Mouse (Mus musculus) thymus, postnatal 0 days (tissue): Measurements from ENCODE around the gene Eipr1. TPM values are rescaled to one million over a fixed set of nuclear protein-coding genes. Genes with fewer than 3 reads are reported as not detected.
"Not testable (repeated sequence)": the region's sequence is repeated elsewhere in the genome, so short reads cannot be mapped to it uniquely, and the experiment has no call there.

Source experiments
- DNase-seq: peaks from one replicate; pipeline ENCODE4 v3.0.0-alpha.2; 2015; ENCODE audit warnings: low spot score
- polyA plus RNA-seq: library from polyadenylated mRNA; unstranded; fragments of >200 nt; fragmentation: Nextera tagmentation; extraction: Ambion mirVana; gene quantifications from 2 replicates; pipeline ENCODE4 v1.2.1, GENCODE M21; 2015

The Eipr1 gene
- polyA plus RNA-seq, 1 experiment from 2014 or later: 57.0 TPM

- no peak for DNase-seq
Observed at GRCm38 (mm10) chr12:28880471-28880870, 128.9 kb downstream of the Eipr1 start.

GRCm38 (mm10) chr12:28887712-28888111 lies 136.1 kb downstream of the Eipr1 start:
- no peak for DNase-seq

- no peak for DNase-seq
Observed at GRCm38 (mm10) chr12:28889068-28889674, 137.6 kb downstream of the Eipr1 start.

- no peak for DNase-seq
Observed at GRCm38 (mm10) chr12:28891523-28891922, 139.9 kb downstream of the Eipr1 start.

- DNase-seq: no peak
Observed at GRCm38 (mm10) chr12:28896577-28896976, 145.0 kb downstream of the Eipr1 start.

GRCm38 (mm10) chr12:28898307-28898706 lies 146.7 kb downstream of the Eipr1 start:
- no peak for DNase-seq

GRCm38 (mm10) chr12:28899696-28900095 lies 148.1 kb downstream of the Eipr1 start:
- DNase-seq: no peak

GRCm38 (mm10) chr12:28900341-28900740 lies 148.7 kb downstream of the Eipr1 start:
- no peak for DNase-seq

GRCm38 (mm10) chr12:28902132-28902531 lies 150.5 kb downstream of the Eipr1 start:
- no peak for DNase-seq

GRCm38 (mm10) chr12:28903082-28903481 lies 151.5 kb downstream of the Eipr1 start:
- DNase-seq: no peak

- no peak for DNase-seq
Observed at GRCm38 (mm10) chr12:28905486-28905885, 153.9 kb downstream of the Eipr1 start.

GRCm38 (mm10) chr12:28906016-28906415 lies 154.4 kb downstream of the Eipr1 start:
- DNase-seq: no peak

- no peak for DNase-seq
Observed at GRCm38 (mm10) chr12:28906809-28907297, 155.2 kb downstream of the Eipr1 start.

GRCm38 (mm10) chr12:28907814-28908213 lies 156.2 kb downstream of the Eipr1 start:
- DNase-seq: no peak

GRCm38 (mm10) chr12:28909851-28910250 lies 158.2 kb downstream of the Eipr1 start:
- no peak for DNase-seq

- no peak for DNase-seq
Observed at GRCm38 (mm10) chr12:28910568-28910967, 159.0 kb downstream of the Eipr1 start.

- DNase-seq: no peak
Observed at GRCm38 (mm10) chr12:28912351-28912936, 160.8 kb downstream of the Eipr1 start.

- DNase-seq: no peak
Observed at GRCm38 (mm10) chr12:28913099-28913498, 161.5 kb downstream of the Eipr1 start.

GRCm38 (mm10) chr12:28914056-28914455 lies 162.5 kb downstream of the Eipr1 start:
- DNase-seq: not testable (repeated sequence)
